Mouse (Mus musculus) intestine, postnatal 0 days (tissue): Measurements from ENCODE around the gene Dlgap1. TPM values are rescaled to one million over a fixed set of nuclear protein-coding genes. Genes with fewer than 3 reads are reported as not detected.

Source experiments
- ATAC-seq: fragments of 200-750 bp; cut with Nextera tagmentation; 2 replicates; pipeline ENCODE4 v1.8.0; 2017; ENCODE audit warnings: mild to moderate bottlenecking, moderate TSS enrichment, moderate library complexity
- H3K27ac ChIP-seq: fragments of 300-500 bp; sonication (generic); 2 replicates; pipeline ENCODE4 v1.5.1; 2014; ENCODE audit warnings: mild to moderate bottlenecking, low read depth, low read length, moderate library complexity
- H3K27me3 ChIP-seq: fragments of 300-500 bp; sonication (generic); replicated peaks from 2 replicates; pipeline ENCODE4 v1.6.1; 2014; ENCODE audit warnings: low read length, mixed read lengths; ENCODE audit not compliant: control insufficient read depth, insufficient read depth
- H3K36me3 ChIP-seq: fragments of 300-500 bp; sonication (generic); 2 replicates; pipeline ENCODE4 v1.6.1; 2014; ENCODE audit warnings: mild to moderate bottlenecking, moderate library complexity; ENCODE audit not compliant: control insufficient read depth, insufficient read depth
- H3K4me1 ChIP-seq: fragments of 300-500 bp; sonication (generic); replicated peaks from 2 replicates; pipeline ENCODE4 v1.6.1; 2014; ENCODE audit warnings: antibody characterized with exemption, low read length, mixed read lengths; ENCODE audit not compliant: control insufficient read depth, insufficient read depth
- H3K4me2 ChIP-seq: fragments of 300-500 bp; sonication (generic); replicated peaks from 2 replicates; pipeline ENCODE4 v1.6.1; 2014; ENCODE audit warnings: low read depth, mild to moderate bottlenecking, moderate library complexity
- H3K4me3 ChIP-seq: fragments of 300-500 bp; sonication (generic); 2 replicates; pipeline ENCODE4 v1.5.1; 2014; ENCODE audit warnings: low read depth, low read length
- H3K9ac ChIP-seq: fragments of 300-500 bp; sonication (generic); 2 replicates; pipeline ENCODE4 v1.6.1; 2014; ENCODE audit warnings: mild to moderate bottlenecking, low read depth, low read length
- H3K9me3 ChIP-seq: fragments of 300-500 bp; sonication (generic); 2 replicates; pipeline ENCODE4 v1.6.1; 2016; ENCODE audit warnings: mixed run types; ENCODE audit not compliant: control insufficient read depth
- CTCF ChIP-seq: sonication (generic); IDR thresholded peaks from 2 replicates; pipeline ENCODE4 v1.5.1; 2016; ENCODE audit warnings: low read depth, mild to moderate bottlenecking, control low read depth, antibody characterized with exemption, moderate library complexity
- WGBS: fragments of 180-500 bp; shearing (Covaris S2); extraction: QIAGEN DNeasy Blood & Tissue Kit; methylation state at CpG from one replicate; pipeline ENCODE4 v1.1.7; 2014; 5-methylcytosine and 5-hydroxymethylcytosine counted together
- polyA plus RNA-seq: library from polyadenylated mRNA; unstranded; fragments of >200 nt; fragmentation: Nextera tagmentation; extraction: Ambion mirVana; gene quantifications from 2 replicates; pipeline ENCODE4 v1.2.1, GENCODE M21; 2015

Dlgap1 gene
- polyA plus RNA-seq, 1 experiment from 2014 or later = 0.85 TPM

DNA sequence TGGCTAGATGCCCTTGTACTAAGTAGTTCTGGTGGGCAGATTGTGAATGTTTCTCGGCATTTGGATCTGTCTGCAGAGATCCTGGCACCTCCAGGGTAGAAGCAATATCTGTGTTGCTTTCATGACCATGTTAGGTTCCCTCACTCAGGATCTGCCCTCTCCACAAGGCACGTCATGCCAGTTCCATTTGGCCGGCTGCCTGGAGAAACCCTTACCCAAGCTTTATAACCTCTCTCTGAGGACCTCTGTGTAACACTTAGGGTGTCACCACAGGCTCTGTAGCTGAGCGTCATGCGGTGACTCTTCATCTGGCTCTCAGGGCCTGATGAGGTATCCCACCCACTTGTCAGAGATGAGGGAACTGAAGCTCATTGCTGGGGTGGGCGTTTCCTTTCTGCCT, 353.1 kb downstream of the Dlgap1 start:
- Histone ChIP-seq H3K9me3 (no peaks in the 10 kb centered on the region), H3K36me3 (no peaks in the 10 kb centered on the region), H3K27ac (no peak overlapping the region), H3K9ac (no peak overlapping the region), H3K27me3 (no peaks in the 10 kb centered on the region), H3K4me1 (no peaks in the 10 kb centered on the region), H3K4me3 (no peak overlapping the region), H3K4me2 (no peak overlapping the region)
- 87% methylated on average over 6 of the region's 6 CpGs for WGBS
- no peak for TF ChIP-seq CTCF
- no peak for ATAC-seq

DNA sequence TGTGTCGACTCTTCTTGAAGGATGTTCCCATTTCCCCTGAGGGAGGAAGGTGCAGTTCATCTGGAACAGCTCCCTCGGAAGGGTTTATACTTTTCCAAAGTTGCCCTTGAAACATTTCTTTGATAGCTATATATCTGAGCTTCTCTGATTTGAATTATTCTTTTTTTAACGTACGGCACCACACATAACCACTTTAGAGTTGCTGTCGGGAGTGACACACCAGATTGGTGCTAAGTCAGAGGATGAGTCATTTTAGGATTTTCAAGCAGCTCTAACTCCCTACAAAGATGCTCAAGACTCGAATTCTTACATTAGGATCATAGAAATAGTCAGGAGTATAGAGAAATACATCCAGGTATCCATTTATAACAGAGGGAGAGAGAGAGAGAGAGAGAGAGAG, 364.6 kb downstream of the Dlgap1 start:
- no peak for ATAC-seq
- WGBS = 80% methylated on average over 6 of the region's 6 CpGs
- no peaks in the 10 kb centered on the region for H3K36me3 ChIP-seq

DNA sequence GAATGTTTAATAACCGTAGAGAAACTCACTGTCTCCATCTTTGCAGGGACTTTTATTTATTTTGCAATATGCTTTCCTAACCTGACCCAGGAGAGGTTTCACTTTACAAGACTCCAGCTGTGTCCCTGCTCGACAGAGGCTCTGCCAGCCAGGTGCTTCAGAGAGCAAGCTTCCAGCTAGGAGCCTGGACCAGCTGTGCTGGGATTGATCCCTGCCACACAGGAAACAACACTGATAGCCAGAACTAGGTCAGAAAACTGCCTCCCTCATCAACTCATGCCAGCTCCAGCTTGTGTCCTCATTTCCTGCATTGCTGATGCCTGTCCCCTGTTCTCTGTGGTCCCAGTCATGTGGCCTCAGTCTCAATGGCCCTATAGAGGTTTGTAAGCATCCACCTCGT, 365.3 kb downstream of the Dlgap1 start:
- no peak overlapping the region for H3K4me3 ChIP-seq
- H3K4me1 ChIP-seq = no peaks in the 10 kb centered on the region
- WGBS = 38% methylated on average over 3 of the region's 3 CpGs
- no peak overlapping the region for H3K4me2 ChIP-seq
- no peak for TF ChIP-seq CTCF
- no peaks in the 10 kb centered on the region for H3K36me3 ChIP-seq
- no peak overlapping the region for H3K27ac ChIP-seq
- no peaks in the 10 kb centered on the region for H3K9me3 ChIP-seq
- no peak for ATAC-seq
- no peaks in the 10 kb centered on the region for H3K27me3 ChIP-seq
- H3K9ac ChIP-seq = no peak overlapping the region

More for the DNA sequence above, 364.6 kb downstream of the Dlgap1 start:
- no peak overlapping the region for H3K9ac ChIP-seq
- H3K4me3 ChIP-seq = no peak overlapping the region
- H3K27me3 ChIP-seq = no peaks in the 10 kb centered on the region
- no peaks in the 10 kb centered on the region for H3K9me3 ChIP-seq
- no peak overlapping the region for H3K27ac ChIP-seq
- TF ChIP-seq CTCF = no peak
- no peak overlapping the region for H3K4me2 ChIP-seq
- H3K4me1 ChIP-seq = no peaks in the 10 kb centered on the region

DNA sequence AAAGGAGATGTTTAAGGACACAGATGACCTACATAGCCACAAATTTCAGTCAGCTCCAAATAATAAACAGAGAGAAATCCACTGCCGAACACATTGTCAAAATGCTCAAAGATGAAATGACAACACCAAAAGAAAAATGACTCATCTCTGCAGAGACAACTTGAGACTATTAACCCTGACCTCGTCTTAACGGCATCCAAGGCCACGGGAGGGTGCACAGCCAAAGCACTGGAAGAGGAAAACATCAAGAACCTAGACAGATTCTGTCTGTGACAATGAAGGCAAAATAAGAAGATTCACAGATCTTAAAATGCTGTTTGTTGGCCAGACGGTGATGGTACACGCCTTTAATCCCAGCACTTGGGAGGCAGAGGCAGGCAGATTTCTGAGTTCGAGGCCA, 370.9 kb downstream of the Dlgap1 start:
- WGBS = 75% methylated on average over 7 of the region's 7 CpGs
- Histone ChIP-seq H3K4me3 (no peak overlapping the region), H3K36me3 (no peaks in the 10 kb centered on the region), H3K9ac (no peak overlapping the region), H3K4me1 (no peaks in the 10 kb centered on the region), H3K27me3 (no peaks in the 10 kb centered on the region), H3K9me3 (no peaks in the 10 kb centered on the region), H3K4me2 (no peak overlapping the region), H3K27ac (no peak overlapping the region)
- no peak for TF ChIP-seq CTCF
- no peak for ATAC-seq

DNA sequence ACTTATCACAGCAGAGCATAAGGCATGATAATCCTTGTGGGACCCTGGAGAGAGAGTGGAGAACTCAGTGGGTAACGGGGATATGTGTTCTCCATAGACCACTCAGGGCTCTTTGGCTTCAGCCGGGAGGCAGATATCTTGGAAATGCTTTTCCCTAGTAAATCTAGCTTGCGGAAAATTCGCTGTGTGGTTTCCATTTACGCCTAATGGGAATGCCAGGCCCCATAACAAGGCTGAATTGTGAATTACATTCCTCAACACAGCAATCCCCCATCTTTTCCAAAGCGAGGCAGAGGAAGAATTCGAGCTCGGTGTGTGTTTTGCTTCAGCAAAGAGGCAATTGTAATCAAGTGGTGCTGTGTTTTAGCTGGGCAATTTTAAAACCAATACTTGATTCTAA, 372.4 kb downstream of the Dlgap1 start:
- no peak for TF ChIP-seq CTCF
- H3K4me1 ChIP-seq = no peaks in the 10 kb centered on the region
- H3K27ac ChIP-seq = no peak overlapping the region
- no peak overlapping the region for H3K4me3 ChIP-seq
- H3K9me3 ChIP-seq = no peaks in the 10 kb centered on the region
- no peaks in the 10 kb centered on the region for H3K27me3 ChIP-seq
- no peak overlapping the region for H3K4me2 ChIP-seq
- 81% methylated on average over 8 of the region's 8 CpGs for WGBS
- no peak overlapping the region for H3K9ac ChIP-seq
- H3K36me3 ChIP-seq = no peaks in the 10 kb centered on the region
- no peak for ATAC-seq

DNA sequence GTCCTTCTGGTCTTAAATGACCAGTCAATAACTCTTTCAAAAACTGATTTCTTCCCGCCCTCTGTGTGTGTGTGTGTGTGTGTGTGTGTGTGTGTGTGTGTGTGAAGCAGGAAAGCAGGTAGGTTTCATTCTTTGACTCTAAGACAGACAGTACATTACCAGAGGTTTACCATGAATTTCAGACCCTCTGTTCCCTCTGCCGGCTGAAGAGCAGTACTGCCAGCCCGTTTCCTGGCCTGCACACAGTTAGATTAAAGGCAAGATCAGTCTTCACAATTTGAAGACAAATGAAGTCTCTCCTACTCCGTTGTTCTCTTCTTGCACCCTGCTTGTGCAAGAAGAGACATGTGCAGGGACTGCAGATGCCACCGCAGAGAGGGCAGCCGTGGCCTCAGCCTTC, 373.0 kb downstream of the Dlgap1 start:
- ATAC-seq = no peak
- no peak overlapping the region for H3K27ac ChIP-seq
- peak; percentile 56 for TF ChIP-seq CTCF
- WGBS = 65% methylated on average over 6 of the region's 6 CpGs
- no peaks in the 10 kb centered on the region for H3K9me3 ChIP-seq
- no peaks in the 10 kb centered on the region for H3K36me3 ChIP-seq
- no peak overlapping the region for H3K4me3 ChIP-seq
- no peak overlapping the region for H3K9ac ChIP-seq
- no peaks in the 10 kb centered on the region for H3K27me3 ChIP-seq
- no peak overlapping the region for H3K4me2 ChIP-seq
- H3K4me1 ChIP-seq = no peaks in the 10 kb centered on the region

DNA sequence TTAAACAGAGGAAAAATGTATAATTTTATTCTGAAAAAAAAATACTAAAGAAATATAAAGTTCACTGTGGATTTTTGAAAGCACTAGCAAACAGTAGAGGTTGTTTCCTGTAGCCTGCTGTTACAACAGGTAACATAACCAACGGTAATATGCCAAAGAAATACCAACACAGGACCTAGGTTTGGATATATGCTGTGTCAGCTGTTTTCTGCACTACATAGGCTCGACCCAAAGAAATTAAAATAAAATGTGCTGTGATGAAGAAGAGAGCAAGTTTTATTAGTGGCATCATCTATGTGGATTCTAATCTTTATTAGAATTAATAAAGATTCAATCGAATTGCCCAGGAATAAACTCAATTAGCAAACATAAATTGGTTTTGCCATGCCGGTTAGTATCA, 378.5 kb downstream of the Dlgap1 start:
- no peak for ATAC-seq
- Histone ChIP-seq H3K36me3 (no peaks in the 10 kb centered on the region), H3K9me3 (no peaks in the 10 kb centered on the region), H3K9ac (no peak overlapping the region), H3K4me1 (no peaks in the 10 kb centered on the region), H3K4me3 (no peak overlapping the region), H3K27ac (no peak overlapping the region), H3K4me2 (no peak overlapping the region), H3K27me3 (no peaks in the 10 kb centered on the region)
- WGBS = 80% methylated on average over 4 of the region's 4 CpGs
- no peak for TF ChIP-seq CTCF
